Mouse (Mus musculus): ENCODE results near the gene Pdyn. TPM values are rescaled to one million over a fixed set of nuclear protein-coding genes. Genes with fewer than 3 reads are reported as not detected.

Gene Pdyn
- polyA plus RNA-seq, 1 experiment, result 24.1 TPM

DNA sequence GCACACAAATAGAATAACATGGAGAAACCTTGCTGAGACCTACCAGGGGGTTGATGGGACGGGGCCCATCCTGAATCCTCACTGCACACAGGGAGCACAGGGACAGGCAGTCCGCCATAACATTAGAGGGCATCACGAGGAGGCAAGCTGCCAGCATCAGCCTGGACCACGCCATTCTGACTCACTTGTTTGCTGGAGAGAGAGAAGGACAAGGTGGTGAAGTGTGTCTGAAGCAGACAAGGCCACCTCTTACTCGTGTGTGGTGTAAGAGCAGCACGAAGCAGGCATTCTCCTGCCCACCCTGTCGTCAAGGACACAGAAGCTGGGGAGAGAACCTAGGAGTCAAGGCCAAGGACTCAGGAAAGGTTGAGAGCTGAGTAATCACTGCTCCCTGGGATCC lies 9.9 kb downstream of the Pdyn start:
- H3K27ac ChIP-seq (ENCODE audit: insufficient read depth, low read length), result no peak overlapping the region
- no peak overlapping the region for H3K4me3 ChIP-seq (ENCODE audit: insufficient read depth, low read length)
- TF ChIP-seq CTCF (IDR thresholded peaks at IDR 0.05; ENCODE audit: extremely low read depth, insufficient read depth, low read length), result no peak
- no peak for TF ChIP-seq POLR2A (IDR thresholded peaks at IDR 0.05; ENCODE audit: extremely low read depth, insufficient read depth, low read length)
- H3K4me1 ChIP-seq (ENCODE audit: control insufficient read depth, insufficient read depth, low read length), result no peaks in the 10 kb centered on the region

DNA sequence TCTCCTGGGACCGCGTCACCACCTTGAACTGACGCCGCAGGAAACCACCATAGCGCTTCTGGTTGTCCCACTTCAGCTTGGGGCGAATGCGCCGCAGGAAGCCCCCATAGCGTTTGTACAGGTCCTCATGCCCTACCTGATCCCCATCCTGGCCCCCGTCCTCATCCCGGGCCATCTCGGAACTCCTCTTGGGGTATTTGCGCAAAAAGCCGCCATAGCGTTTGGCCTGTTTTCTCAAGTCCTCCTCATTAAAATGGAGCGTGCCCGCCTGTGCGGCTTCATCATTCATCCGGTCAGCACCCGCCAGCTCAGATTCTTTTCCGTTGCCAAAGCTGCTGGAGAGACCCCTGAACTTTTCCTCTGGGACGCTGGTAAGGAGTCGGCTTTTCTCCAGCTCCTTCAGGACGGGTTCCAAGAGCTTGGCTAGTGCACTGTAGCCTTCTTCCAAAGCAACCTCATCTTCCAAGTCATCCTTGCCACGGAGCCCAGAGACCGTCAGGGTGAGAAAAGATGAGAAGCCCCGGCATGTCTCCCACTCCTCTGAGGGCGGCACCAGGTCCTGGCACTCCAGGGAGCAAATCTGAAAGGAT lies 11.5 kb downstream of the Pdyn start:
- H3K4me1 ChIP-seq (ENCODE audit: control insufficient read depth, insufficient read depth, low read length), result no peaks in the 10 kb centered on the region
- TF ChIP-seq POLR2A (IDR thresholded peaks at IDR 0.05; ENCODE audit: extremely low read depth, insufficient read depth, low read length), result no peak
- TF ChIP-seq CTCF (IDR thresholded peaks at IDR 0.05; ENCODE audit: extremely low read depth, insufficient read depth, low read length), result no peak
- H3K27ac ChIP-seq (ENCODE audit: insufficient read depth, low read length), result no peak overlapping the region
- H3K4me3 ChIP-seq (ENCODE audit: insufficient read depth, low read length), result no peak overlapping the region

DNA sequence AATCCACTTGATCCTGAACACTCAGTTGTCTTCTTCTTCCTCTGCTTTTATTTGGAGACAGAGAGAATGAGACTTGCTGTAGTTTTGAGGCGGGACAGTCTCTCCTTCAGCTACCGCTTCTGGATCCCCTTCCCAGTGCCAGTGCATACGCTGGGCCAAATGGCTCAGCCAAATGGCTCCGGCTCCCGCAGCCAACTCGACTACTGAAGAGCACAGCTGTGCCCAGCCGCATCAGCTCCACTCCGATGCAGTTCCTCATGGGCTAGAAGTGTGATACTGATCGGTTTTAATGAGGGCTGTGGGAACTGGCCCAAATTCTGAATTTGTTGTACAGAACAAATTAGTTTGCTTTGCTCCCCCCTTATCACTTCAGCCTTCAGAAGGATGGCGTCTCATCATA lies 12.7 kb downstream of the Pdyn start:
- H3K27ac ChIP-seq (ENCODE audit: insufficient read depth, low read length), result no peak overlapping the region
- no peaks in the 10 kb centered on the region for H3K4me1 ChIP-seq (ENCODE audit: control insufficient read depth, insufficient read depth, low read length)
- no peak for TF ChIP-seq CTCF (IDR thresholded peaks at IDR 0.05; ENCODE audit: extremely low read depth, insufficient read depth, low read length)
- no peak for TF ChIP-seq POLR2A (IDR thresholded peaks at IDR 0.05; ENCODE audit: extremely low read depth, insufficient read depth, low read length)
- no peak overlapping the region for H3K4me3 ChIP-seq (ENCODE audit: insufficient read depth, low read length)

DNA sequence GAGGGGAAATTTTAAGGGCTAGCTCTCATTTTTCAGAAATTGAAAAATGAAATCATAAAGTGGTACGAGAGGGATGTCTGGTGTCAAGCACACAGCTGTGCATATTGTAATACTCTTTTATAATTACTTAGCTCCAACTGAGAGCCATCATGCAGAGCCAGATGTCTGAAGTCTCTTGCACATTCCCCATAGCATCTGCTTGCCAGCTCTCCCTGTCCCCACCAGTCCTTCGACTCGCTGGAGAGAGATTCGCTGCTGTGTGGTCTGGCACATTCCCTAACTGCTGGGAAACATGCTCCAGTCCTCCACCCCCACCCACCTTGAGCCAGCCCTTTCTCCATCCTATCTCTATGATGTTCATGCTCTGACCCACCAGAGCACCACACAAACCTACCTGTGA lies 15.6 kb downstream of the Pdyn start:
- H3K4me3 ChIP-seq (ENCODE audit: insufficient read depth, low read length), result no peak overlapping the region
- no peaks in the 10 kb centered on the region for H3K4me1 ChIP-seq (ENCODE audit: control insufficient read depth, insufficient read depth, low read length)

DNA sequence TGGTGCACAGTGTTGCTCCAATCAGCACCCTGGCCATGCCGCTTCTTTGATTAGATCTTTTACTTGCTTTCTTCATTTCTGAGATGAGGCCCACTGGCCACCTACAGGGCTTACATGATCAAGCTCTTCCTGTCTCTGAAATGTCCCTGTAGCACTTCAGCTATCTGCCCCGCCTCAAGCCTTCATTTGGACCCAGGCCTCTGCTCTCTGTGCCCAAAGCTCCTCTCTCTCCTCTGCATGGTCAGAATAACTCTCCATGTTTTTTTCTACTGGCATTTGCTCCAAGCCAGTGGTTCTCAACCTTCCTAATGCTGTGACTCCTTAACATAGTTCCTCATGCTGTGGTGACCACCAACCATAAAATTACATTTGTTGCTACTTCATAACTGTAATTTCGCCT lies 19.4 kb downstream of the Pdyn start:
- no peak for TF ChIP-seq CTCF (IDR thresholded peaks at IDR 0.05; ENCODE audit: extremely low read depth, insufficient read depth, low read length)
- TF ChIP-seq POLR2A (IDR thresholded peaks at IDR 0.05; ENCODE audit: extremely low read depth, insufficient read depth, low read length), result no peak

More for the DNA sequence above, 15.6 kb downstream of the Pdyn start:
- TF ChIP-seq POLR2A (IDR thresholded peaks at IDR 0.05; ENCODE audit: extremely low read depth, insufficient read depth, low read length) (no peak), CTCF (IDR thresholded peaks at IDR 0.05; ENCODE audit: extremely low read depth, insufficient read depth, low read length) (no peak)
- no peak overlapping the region for H3K27ac ChIP-seq (ENCODE audit: insufficient read depth, low read length)

DNA sequence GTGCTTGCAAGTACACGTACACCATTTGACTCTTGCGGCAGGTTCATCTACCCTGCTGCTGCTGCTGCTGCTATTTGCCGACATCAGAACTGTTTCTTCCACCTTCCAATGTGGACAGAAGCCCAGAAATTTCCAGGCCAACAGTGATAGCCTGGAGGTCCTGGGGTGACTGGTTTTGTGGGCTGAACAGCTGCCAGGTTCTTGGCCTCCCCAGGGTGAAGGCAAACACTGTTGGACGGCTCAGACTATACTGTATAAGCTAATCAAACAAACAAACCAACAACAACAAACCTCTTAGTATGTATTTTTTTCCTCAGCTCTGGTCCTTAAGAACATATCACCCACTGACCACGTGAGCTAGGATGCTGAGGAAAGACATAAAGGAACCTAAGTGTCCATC lies 20.6 kb downstream of the Pdyn start:
- Histone ChIP-seq H3K4me1 (ENCODE audit: control insufficient read depth, insufficient read depth, low read length) (no peaks in the 10 kb centered on the region), H3K4me3 (ENCODE audit: insufficient read depth, low read length) (no peak overlapping the region), H3K27ac (ENCODE audit: insufficient read depth, low read length) (no peak overlapping the region)
- TF ChIP-seq CTCF (IDR thresholded peaks at IDR 0.05; ENCODE audit: extremely low read depth, insufficient read depth, low read length) (no peak), POLR2A (IDR thresholded peaks at IDR 0.05; ENCODE audit: extremely low read depth, insufficient read depth, low read length) (no peak)

More for the DNA sequence above, 19.4 kb downstream of the Pdyn start:
- Histone ChIP-seq H3K4me3 (ENCODE audit: insufficient read depth, low read length) (no peak overlapping the region), H3K27ac (ENCODE audit: insufficient read depth, low read length) (no peak overlapping the region), H3K4me1 (ENCODE audit: control insufficient read depth, insufficient read depth, low read length) (no peaks in the 10 kb centered on the region)

DNA sequence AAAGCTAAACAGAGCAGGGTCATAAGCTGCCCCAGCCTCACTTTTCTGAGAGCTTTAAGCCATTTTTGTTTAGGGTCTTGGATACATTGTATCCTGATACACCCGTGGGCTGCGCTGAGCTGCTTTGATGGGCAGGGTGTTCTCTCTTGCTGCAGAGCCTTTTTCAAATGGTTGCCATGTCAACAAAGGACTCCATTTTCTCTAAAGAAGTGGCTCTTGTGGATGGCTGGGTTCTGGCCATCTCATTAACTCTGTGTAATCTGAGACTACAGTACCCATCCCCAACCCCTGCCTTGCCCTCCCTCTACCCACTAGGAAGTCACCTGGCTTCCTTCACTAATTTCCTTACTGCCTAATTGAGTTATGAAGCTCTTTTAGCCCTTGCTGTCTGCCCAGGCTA lies 22.0 kb downstream of the Pdyn start:
- TF ChIP-seq CTCF (IDR thresholded peaks at IDR 0.05; ENCODE audit: extremely low read depth, insufficient read depth, low read length) (no peak), POLR2A (IDR thresholded peaks at IDR 0.05; ENCODE audit: extremely low read depth, insufficient read depth, low read length) (no peak)
- no peak overlapping the region for H3K4me3 ChIP-seq (ENCODE audit: insufficient read depth, low read length)
- H3K27ac ChIP-seq (ENCODE audit: insufficient read depth, low read length), result no peak overlapping the region
- H3K4me1 ChIP-seq (ENCODE audit: control insufficient read depth, insufficient read depth, low read length), result no peaks in the 10 kb centered on the region

DNA sequence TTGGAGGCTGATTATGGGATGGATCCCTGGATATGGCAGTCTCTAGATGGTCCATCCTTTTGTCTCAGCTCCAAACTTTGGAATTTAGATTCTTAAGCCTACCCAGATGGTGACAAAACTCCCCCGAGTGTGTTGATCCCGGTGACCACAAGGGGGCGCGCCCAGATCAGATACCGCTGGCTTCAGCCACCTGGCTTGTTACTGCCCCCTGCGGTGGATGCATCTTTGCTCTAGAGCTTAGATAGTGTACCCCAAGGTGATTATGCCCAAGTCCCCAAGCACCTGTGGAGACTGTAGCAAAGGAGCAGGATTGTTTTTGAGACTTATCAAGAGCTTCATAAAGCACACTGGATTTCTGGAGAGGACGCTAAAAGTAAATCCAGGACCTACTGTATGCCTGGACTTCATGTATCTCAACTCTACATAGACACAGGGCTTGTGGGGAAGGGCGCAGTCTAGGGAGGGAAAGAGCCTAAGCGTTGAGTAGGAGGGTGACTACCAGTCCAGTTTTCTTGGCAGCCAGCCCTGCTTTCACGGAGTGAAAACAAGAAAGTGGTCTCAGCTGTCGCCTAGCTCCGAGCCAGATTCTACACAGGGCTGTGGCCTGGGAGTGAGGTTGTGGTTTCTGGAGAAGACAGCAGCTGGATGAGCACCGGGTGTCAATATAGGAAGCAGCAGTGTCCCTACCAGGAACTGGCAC lies 24.6 kb downstream of the Pdyn start:
- no peak overlapping the region for H3K27ac ChIP-seq (ENCODE audit: insufficient read depth, low read length)
- TF ChIP-seq POLR2A (IDR thresholded peaks at IDR 0.05; ENCODE audit: extremely low read depth, insufficient read depth, low read length) (no peak), CTCF (IDR thresholded peaks at IDR 0.05; ENCODE audit: extremely low read depth, insufficient read depth, low read length) (peak; percentile 98)
- H3K4me3 ChIP-seq (ENCODE audit: insufficient read depth, low read length), result no peak overlapping the region
- no peaks in the 10 kb centered on the region for H3K4me1 ChIP-seq (ENCODE audit: control insufficient read depth, insufficient read depth, low read length)

DNA sequence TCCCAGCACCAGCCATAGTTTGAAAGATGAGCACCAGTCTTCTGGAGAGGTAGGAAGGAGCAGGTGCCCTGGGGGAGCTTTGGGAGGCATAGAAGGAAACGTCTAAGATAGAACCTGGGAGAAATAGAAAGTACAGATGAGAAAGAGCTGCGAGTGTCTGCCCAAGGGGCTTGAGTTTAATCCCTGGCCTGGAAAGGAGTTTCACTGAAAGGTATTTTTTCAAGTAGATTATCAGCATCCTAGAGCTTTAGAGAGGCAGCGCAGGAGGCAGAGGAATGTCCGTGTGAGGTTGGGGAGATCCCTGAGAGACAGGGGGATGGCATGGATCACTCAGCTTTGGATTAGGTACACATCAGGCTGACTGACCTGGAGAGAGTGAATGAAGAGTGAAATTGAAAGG lies 27.7 kb downstream of the Pdyn start:
- H3K4me1 ChIP-seq (ENCODE audit: control insufficient read depth, insufficient read depth, low read length), result no peaks in the 10 kb centered on the region
- no peak overlapping the region for H3K27ac ChIP-seq (ENCODE audit: insufficient read depth, low read length)
- no peak overlapping the region for H3K4me3 ChIP-seq (ENCODE audit: insufficient read depth, low read length)
- TF ChIP-seq POLR2A (IDR thresholded peaks at IDR 0.05; ENCODE audit: extremely low read depth, insufficient read depth, low read length), result no peak
- no peak for TF ChIP-seq CTCF (IDR thresholded peaks at IDR 0.05; ENCODE audit: extremely low read depth, insufficient read depth, low read length)

DNA sequence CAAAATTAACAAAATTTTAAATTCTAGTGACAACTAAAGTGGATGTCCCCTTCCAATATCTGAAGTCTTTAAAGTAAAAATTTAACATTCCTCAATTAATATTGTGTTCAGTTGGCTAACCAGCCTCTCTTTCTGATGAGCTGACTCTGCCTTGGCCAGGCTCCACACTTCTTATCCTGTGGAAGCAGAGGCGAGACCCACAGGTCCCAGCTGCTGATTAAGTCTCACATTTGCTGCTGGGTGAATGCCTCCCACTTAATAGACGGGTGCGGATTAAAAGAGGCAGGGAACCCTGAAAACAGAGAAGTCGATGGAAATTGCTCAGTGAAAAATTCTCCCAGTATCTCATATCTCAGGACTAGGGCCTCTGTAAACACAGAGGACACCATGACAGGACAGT lies 37.2 kb downstream of the Pdyn start:
- no peak for TF ChIP-seq CTCF (IDR thresholded peaks at IDR 0.05; ENCODE audit: extremely low read depth, insufficient read depth, low read length)
- no peak for TF ChIP-seq POLR2A (IDR thresholded peaks at IDR 0.05; ENCODE audit: extremely low read depth, insufficient read depth, low read length)
- Histone ChIP-seq H3K4me1 (ENCODE audit: control insufficient read depth, insufficient read depth, low read length) (no peaks in the 10 kb centered on the region), H3K4me3 (ENCODE audit: insufficient read depth, low read length) (no peak overlapping the region), H3K27ac (ENCODE audit: insufficient read depth, low read length) (no peak overlapping the region)

Data from cortical plate, adult 2 months (tissue).